Mouse (Mus musculus) subcutaneous adipose tissue, adult 2 months (tissue): ENCODE results near the gene Pip4k2c. TPM values are rescaled to one million over a fixed set of nuclear protein-coding genes. Genes with fewer than 3 reads are reported as not detected.

Source experiments
- polyA plus RNA-seq: library from polyadenylated mRNA; depleted of rRNA; stranded (reverse); fragments of >200 nt; gene quantifications from 2 replicates; pipeline ENCODE4 v1.2.3, GENCODE M21; 2012; ENCODE audit warnings: low replicate concordance; rRNA removed

Pip4k2c gene
- 38.6 and 48.2 TPM in 2 replicates for polyA plus RNA-seq

GRCm38 (mm10) chr10:127211414-127211854 is at the start of gene Pip4k2c:
TSS of gene Pip4k2c (minus strand) at chr10:127211585.

GRCm38 (mm10) chr10:127195328-127196129 is 15.9 kb downstream of the Pip4k2c start, which contains the start of gene Dtx3:
TSS of gene Dtx3 (minus strand) at chr10:127195728.

GRCm38 (mm10) chr10:127189651-127190381 is 21.6 kb downstream of the Pip4k2c start, which contains the start of gene Arhgef25:
TSS of gene Arhgef25 (minus strand) at chr10:127190083.

GRCm38 (mm10) chr10:127179871-127180694 is 31.3 kb downstream of the Pip4k2c start, which contains the start of gene Slc26a10:
TSS of gene Slc26a10 (minus strand) at chr10:127180645.

GRCm38 (mm10) chr10:127164631-127165353 is 46.6 kb downstream of the Pip4k2c start, which contains the start of gene B4galnt1:
TSS of gene B4galnt1 (plus strand) at chr10:127165225.

Other genes starting within 250 kb of the Pip4k2c start
- gene Ctdsp2, start 232.9 kb downstream of the Pip4k2c start, polyA plus RNA-seq = 143 and 242 TPM in 2 replicates
- gene Avil, start 210.9 kb downstream of the Pip4k2c start, polyA plus RNA-seq = 0.09 and 2.4 TPM in 2 replicates
- gene Tsfm, start 180.7 kb downstream of the Pip4k2c start, polyA plus RNA-seq = 43.6 and 44.6 TPM in 2 replicates
- gene Mettl1, start 170.2 kb downstream of the Pip4k2c start, polyA plus RNA-seq = 18.2 and 43.8 TPM in 2 replicates
- gene Eef1akmt3, start 170.1 kb downstream of the Pip4k2c start, polyA plus RNA-seq = 0.13 and 1.5 TPM in 2 replicates
- 0.37 and 0.60 TPM in 2 replicates for gene Cyp27b1, start 163.3 kb downstream of the Pip4k2c start, polyA plus RNA-seq
- gene March9, start 151.4 kb downstream of the Pip4k2c start, polyA plus RNA-seq = 1.2 and 10.2 TPM in 2 replicates
- 148 and 541 TPM in 2 replicates for gene Cdk4, start 148.1 kb downstream of the Pip4k2c start, polyA plus RNA-seq
- gene Tspan31, start 141.3 kb downstream of the Pip4k2c start, polyA plus RNA-seq = 121 and 174 TPM in 2 replicates
- 4.8 and 25.1 TPM in 2 replicates for gene Agap2, start 136.3 kb downstream of the Pip4k2c start, polyA plus RNA-seq
- gene Os9, start 90.5 kb downstream of the Pip4k2c start, polyA plus RNA-seq = 95.7 and 99.4 TPM in 2 replicates
- 9.0 and 26.1 TPM in 2 replicates for gene B4galnt1, start 46.4 kb downstream of the Pip4k2c start, polyA plus RNA-seq
- 2.3 and 4.2 TPM in 2 replicates for gene Slc26a10, start 30.9 kb downstream of the Pip4k2c start, polyA plus RNA-seq
- 29.9 and 129 TPM in 2 replicates for gene Arhgef25, start 21.5 kb downstream of the Pip4k2c start, polyA plus RNA-seq
- 173 and 346 TPM in 2 replicates for gene Dtx3, start 15.9 kb downstream of the Pip4k2c start, polyA plus RNA-seq
- 3.6 and 7.9 TPM in 2 replicates for gene Kif5a, start 51.8 kb upstream of the Pip4k2c start, polyA plus RNA-seq
- gene Dctn2, start 54.8 kb upstream of the Pip4k2c start, polyA plus RNA-seq = 266 and 298 TPM in 2 replicates
- gene Mbd6, start 77.4 kb upstream of the Pip4k2c start, polyA plus RNA-seq = 31.4 and 44.7 TPM in 2 replicates
- 66.5 and 79.6 TPM in 2 replicates for gene Mars, start 100.2 kb upstream of the Pip4k2c start, polyA plus RNA-seq
- 8.7 and 11.8 TPM in 2 replicates for gene Arhgap9, start 110.4 kb upstream of the Pip4k2c start, polyA plus RNA-seq
- 4.5 and 159 TPM in 2 replicates for gene Gli1, start 130.4 kb upstream of the Pip4k2c start, polyA plus RNA-seq
- 0.03 TPM in 1 of 2 replicates, not detected in the other for gene Inhbe, start 142.8 kb upstream of the Pip4k2c start, polyA plus RNA-seq
- gene Inhbc, start 158.8 kb upstream of the Pip4k2c start, polyA plus RNA-seq = not detected in 2 replicates
- 68.8 and 82.7 TPM in 2 replicates for gene R3hdm2, start 168.7 kb upstream of the Pip4k2c start, polyA plus RNA-seq